Mouse (Mus musculus) cerebellum, adult 2 months (tissue): ENCODE measurements around the gene Cib3.

ENCODE experiments used
- CTCF ChIP-seq: fragments of 200-500 bp; IDR thresholded peaks from 2 replicates; pipeline ENCODE4 v1.5.1; 2011; ENCODE audit warnings: low read depth, mild to moderate bottlenecking, control low read depth, low read length, moderate library complexity, borderline replicate concordance; ENCODE audit not compliant: insufficient read depth
- POLR2A ChIP-seq: fragments of 200-500 bp; IDR thresholded peaks from 2 replicates; pipeline ENCODE4 v1.6.1; 2011; ENCODE audit warnings: low read length, control low read depth, borderline replicate concordance; ENCODE audit not compliant: insufficient read depth

- no peak for TF ChIP-seq POLR2A
- TF ChIP-seq CTCF: no peak
These were observed 48.8 kb upstream of the Cib3 start for GRCm38 (mm10) chr8:72261431-72261830.
